Mouse (Mus musculus) midbrain, embryonic 10.5 days (tissue): ENCODE measurements at regions not wholly inside any gene's neighbourhood (a gene's known extent, or its start where the extent isn't known, plus 50 kb on each side); places are given as distances from the start of the nearest gene placed in this dataset.

Experiments
- DNase-seq: peaks from one replicate; pipeline ENCODE4 v3.0.0-alpha.2; 2017; ENCODE audit warnings: low spot score
- H3K27ac ChIP-seq: fragments of 300-500 bp; sonication (generic); replicated peaks from 2 replicates; pipeline ENCODE4 v1.5.1; 2016; ENCODE audit warnings: mild to moderate bottlenecking
- H3K27me3 ChIP-seq: fragments of 300-500 bp; sonication (generic); 2 replicates; pipeline ENCODE4 v1.6.1; 2016; ENCODE audit warnings: low read depth, mild to moderate bottlenecking; ENCODE audit not compliant: poor library complexity, severe bottlenecking
- H3K36me3 ChIP-seq: fragments of 300-500 bp; sonication (generic); 2 replicates; pipeline ENCODE4 v1.6.1; 2016; ENCODE audit warnings: mild to moderate bottlenecking, moderate library complexity
- H3K4me1 ChIP-seq: fragments of 300-500 bp; sonication (generic); 2 replicates; pipeline ENCODE4 v1.6.1; 2016
- H3K4me3 ChIP-seq: fragments of 300-500 bp; sonication (generic); 2 replicates; pipeline ENCODE4 v1.5.1; 2016; ENCODE audit warnings: mild to moderate bottlenecking, moderate library complexity
- H3K9me3 ChIP-seq: fragments of 300-500 bp; sonication (generic); replicated peaks from 2 replicates; pipeline ENCODE4 v1.6.1; 2016; ENCODE audit warnings: mild to moderate bottlenecking
- whole genome bisulfite sequencing: fragments of 180-500 bp; shearing (Covaris S2); methylation state at CpG from one replicate; pipeline ENCODE4 v1.1.7; 2016; 5-methylcytosine and 5-hydroxymethylcytosine counted together

- Histone ChIP-seq H3K36me3 (no peaks in the 10 kb centered on the region), H3K27me3 (no peaks in the 10 kb centered on the region), H3K27ac (no peak overlapping the region), H3K4me1 (no peaks in the 10 kb centered on the region), H3K4me3 (no peak overlapping the region), H3K9me3 (no peaks in the 10 kb centered on the region)
- WGBS, result 78% methylated on average over 2 of the region's 2 CpGs
- no peak for DNase-seq
Observed at GRCm38 (mm10) chr13:31197593-31197992, 223.6 kb downstream of the Gm5447 start.

- DNase-seq, result no peak
- Histone ChIP-seq H3K9me3 (no peaks in the 10 kb centered on the region), H3K27ac (no peak overlapping the region), H3K36me3 (no peaks in the 10 kb centered on the region), H3K4me3 (no peak overlapping the region), H3K4me1 (no peaks in the 10 kb centered on the region), H3K27me3 (no peaks in the 10 kb centered on the region)
- 88% methylated on average over 1 of the region's 1 CpGs for WGBS
Observed at GRCm38 (mm10) chr13:31199384-31199783, 225.4 kb downstream of the Gm5447 start.

GRCm38 (mm10) chr13:31204068-31204467 is 230.1 kb downstream of the Gm5447 start:
- WGBS, result 86% methylated on average over 6 of the region's 6 CpGs
- Histone ChIP-seq H3K36me3 (no peaks in the 10 kb centered on the region), H3K9me3 (no peaks in the 10 kb centered on the region), H3K4me3 (no peak overlapping the region), H3K27me3 (no peaks in the 10 kb centered on the region), H3K4me1 (no peaks in the 10 kb centered on the region), H3K27ac (no peak overlapping the region)
- DNase-seq, result no peak

GRCm38 (mm10) chr13:31206381-31206780 is 232.4 kb downstream of the Gm5447 start:
- no peak overlapping the region for H3K27ac ChIP-seq
- 56% methylated on average over 5 of the region's 5 CpGs for WGBS

GRCm38 (mm10) chr13:31207709-31208108 is 233.7 kb downstream of the Gm5447 start:
- WGBS, result 74% methylated on average over 5 of the region's 5 CpGs

More at GRCm38 (mm10) chr13:31206381-31206780, 232.4 kb downstream of the Gm5447 start:
- H3K9me3 ChIP-seq, result no peaks in the 10 kb centered on the region
- no peak for DNase-seq
- no peak overlapping the region for H3K4me3 ChIP-seq
- no peaks in the 10 kb centered on the region for H3K27me3 ChIP-seq
- H3K36me3 ChIP-seq, result no peaks in the 10 kb centered on the region
- H3K4me1 ChIP-seq, result no peaks in the 10 kb centered on the region

GRCm38 (mm10) chr13:31223016-31223415 is 249.0 kb downstream of the Gm5447 start:
- H3K4me1 ChIP-seq, result no peaks in the 10 kb centered on the region
- no peaks in the 10 kb centered on the region for H3K9me3 ChIP-seq
- DNase-seq, result no peak
- 84% methylated on average over 2 of the region's 2 CpGs for WGBS
- H3K27me3 ChIP-seq, result no peaks in the 10 kb centered on the region
- no peak overlapping the region for H3K27ac ChIP-seq
- H3K36me3 ChIP-seq, result no peaks in the 10 kb centered on the region
- no peak overlapping the region for H3K4me3 ChIP-seq

More at GRCm38 (mm10) chr13:31207709-31208108, 233.7 kb downstream of the Gm5447 start:
- peak; percentile 14 for DNase-seq
- Histone ChIP-seq H3K36me3 (no peaks in the 10 kb centered on the region), H3K4me3 (no peak overlapping the region), H3K27me3 (no peaks in the 10 kb centered on the region), H3K9me3 (no peaks in the 10 kb centered on the region), H3K4me1 (no peaks in the 10 kb centered on the region), H3K27ac (no peak overlapping the region)

GRCm38 (mm10) chr13:31240546-31240945 is 266.5 kb downstream of the Gm5447 start:
- Histone ChIP-seq H3K27me3 (no peaks in the 10 kb centered on the region), H3K4me1 (no peaks in the 10 kb centered on the region), H3K36me3 (no peaks in the 10 kb centered on the region), H3K4me3 (no peak overlapping the region), H3K27ac (no peak overlapping the region), H3K9me3 (no peaks in the 10 kb centered on the region)
- WGBS, result 95% methylated on average over 6 of the region's 6 CpGs
- no peak for DNase-seq

GRCm38 (mm10) chr13:31248996-31249395 is 275.0 kb downstream of the Gm5447 start:
- H3K4me3 ChIP-seq, result no peak overlapping the region
- no peak overlapping the region for H3K27ac ChIP-seq
- 97% methylated on average over 3 of the region's 3 CpGs for WGBS
- H3K4me1 ChIP-seq, result no peaks in the 10 kb centered on the region
- H3K27me3 ChIP-seq, result no peaks in the 10 kb centered on the region
- H3K9me3 ChIP-seq, result no peaks in the 10 kb centered on the region
- no peak for DNase-seq
- H3K36me3 ChIP-seq, result no peaks in the 10 kb centered on the region

GRCm38 (mm10) chr13:31249525-31249924 is 275.5 kb downstream of the Gm5447 start:
- Histone ChIP-seq H3K27me3 (no peaks in the 10 kb centered on the region), H3K4me1 (no peaks in the 10 kb centered on the region), H3K9me3 (no peaks in the 10 kb centered on the region), H3K36me3 (no peaks in the 10 kb centered on the region), H3K4me3 (no peak overlapping the region), H3K27ac (no peak overlapping the region)
- no peak for DNase-seq
- whole genome bisulfite sequencing, result 80% methylated on average over 5 of the region's 5 CpGs

GRCm38 (mm10) chr13:31254016-31254415 is 280.0 kb downstream of the Gm5447 start:
- Histone ChIP-seq H3K27ac (no peak overlapping the region), H3K4me3 (no peak overlapping the region), H3K27me3 (no peaks in the 10 kb centered on the region), H3K36me3 (no peaks in the 10 kb centered on the region), H3K9me3 (no peaks in the 10 kb centered on the region), H3K4me1 (no peaks in the 10 kb centered on the region)
- no peak for DNase-seq
- WGBS, result 82% methylated on average over 4 of the region's 4 CpGs

- Histone ChIP-seq H3K9me3 (no peaks in the 10 kb centered on the region), H3K27ac (no peak overlapping the region), H3K36me3 (no peaks in the 10 kb centered on the region), H3K4me3 (no peak overlapping the region), H3K4me1 (no peaks in the 10 kb centered on the region), H3K27me3 (no peaks in the 10 kb centered on the region)
- DNase-seq, result no peak
- 89% methylated on average over 3 of the region's 3 CpGs for WGBS
Observed at GRCm38 (mm10) chr13:31254744-31255143, 280.7 kb downstream of the Gm5447 start.

GRCm38 (mm10) chr13:31255506-31255905 is 281.5 kb downstream of the Gm5447 start:
- Histone ChIP-seq H3K36me3 (no peaks in the 10 kb centered on the region), H3K4me1 (no peaks in the 10 kb centered on the region), H3K27ac (no peak overlapping the region), H3K27me3 (no peaks in the 10 kb centered on the region), H3K9me3 (no peaks in the 10 kb centered on the region), H3K4me3 (no peak overlapping the region)
- no peak for DNase-seq
- 91% methylated on average over 3 of the region's 3 CpGs for WGBS

GRCm38 (mm10) chr13:31267865-31268264 is 288.1 kb upstream of the Foxq1 start:
- H3K9me3 ChIP-seq, result no peaks in the 10 kb centered on the region
- H3K4me1 ChIP-seq, result no peaks in the 10 kb centered on the region
- no peak for DNase-seq
- H3K4me3 ChIP-seq, result no peak overlapping the region
- H3K36me3 ChIP-seq, result no peaks in the 10 kb centered on the region
- no peak overlapping the region for H3K27ac ChIP-seq
- H3K27me3 ChIP-seq, result no peaks in the 10 kb centered on the region
- 80% methylated on average over 3 of the region's 3 CpGs for WGBS

GRCm38 (mm10) chr13:31276005-31276644 is 279.8 kb upstream of the Foxq1 start:
- H3K27me3 ChIP-seq, result no peaks in the 10 kb centered on the region
- H3K4me3 ChIP-seq, result no peak overlapping the region
- no peaks in the 10 kb centered on the region for H3K36me3 ChIP-seq
- no peak overlapping the region for H3K27ac ChIP-seq
- DNase-seq, result no peak
- no peaks in the 10 kb centered on the region for H3K4me1 ChIP-seq
- no peaks in the 10 kb centered on the region for H3K9me3 ChIP-seq
- whole genome bisulfite sequencing, result 73% methylated on average over 6 of the region's 6 CpGs
